Mouse (Mus musculus): ENCODE data around the gene Glra3.

GRCm38 (mm10) chr8:55997859-55998258, 57.6 kb downstream of the Glra3 start:
- TF ChIP-seq CTCF (IDR thresholded peaks at IDR 0.05; ENCODE audit: low read depth, low read length) (no peak), POLR2AphosphoS5 (IDR thresholded peaks at IDR 0.05; ENCODE audit: insufficient replicate concordance, low read depth, low read length) (no peak), GATA1 (IDR thresholded peaks at IDR 0.05; ENCODE audit: borderline replicate concordance, low read length) (no peak), TAL1 (conservative IDR thresholded peaks at IDR 0.05; ENCODE audit: low read depth, low read length) (no peak), GATA2 (IDR thresholded peaks at IDR 0.05; ENCODE audit: borderline replicate concordance, low read depth, low read length) (no peak)
